Mouse (Mus musculus) CH12.LX (cell line): Measurements from ENCODE around the gene Wdr61. TPM values are rescaled to one million over a fixed set of nuclear protein-coding genes. Genes with fewer than 3 reads are reported as not detected.

Experiments used
- DNase-seq: peaks from one replicate; pipeline ENCODE4 v3.0.0-alpha.2; 2013; ENCODE audit errors: extremely low read depth
- H3K27ac ChIP-seq: 2 replicates; pipeline ENCODE4 v1.5.1; 2012; ENCODE audit warnings: low read depth, mild to moderate bottlenecking, control low read depth, moderate library complexity; ENCODE audit not compliant: insufficient read depth
- H3K27me3 ChIP-seq: replicated peaks from 2 replicates; pipeline ENCODE3; 2012; ENCODE audit warnings: inconsistent platforms
- H3K36me3 ChIP-seq, 2 experiments: replicated peaks in 1 of 2; 2 replicates each; pipeline versions ENCODE3 to v1.6.1; 2012; ENCODE audit warnings: inconsistent platforms in 1 of 2, low read length in 1 of 2, mild to moderate bottlenecking in 1 of 2, mixed read lengths in 1 of 2, moderate library complexity in 1 of 2; ENCODE audit not compliant: control insufficient read depth in 1 of 2, insufficient read depth in 1 of 2
- H3K4me1 ChIP-seq, 2 experiments: 2 replicates each; pipeline ENCODE4 v1.6.1; 2012; ENCODE audit warnings: inconsistent platforms in 1 of 2, moderate library complexity in 1 of 2; ENCODE audit not compliant: insufficient read depth in 2 of 2, control insufficient read depth in 1 of 2
- H3K4me2 ChIP-seq: 2 replicates; pipeline ENCODE4 v1.6.1; 2012; ENCODE audit warnings: low read depth, mild to moderate bottlenecking, control low read depth; ENCODE audit not compliant: poor library complexity, insufficient read depth, severe bottlenecking
- H3K4me3 ChIP-seq, 3 experiments: fragments of 150-350 bp in 1 of 3; sonication (generic) in 1 of 3; replicated peaks in 1 of 3; 2 replicates each; pipeline versions ENCODE3 to v1.5.1; 2011 to 2012; ENCODE audit warnings: low read depth in 2 of 3, low read length in 2 of 3, mild to moderate bottlenecking in 2 of 3, moderate library complexity in 2 of 3, control low read depth in 1 of 3, improper control_type of control experiment in 1 of 3, inconsistent platforms in 1 of 3, mixed read lengths in 1 of 3; ENCODE audit not compliant: poor library complexity in 1 of 3
- H3K79me2 ChIP-seq: replicated peaks from 2 replicates; pipeline ENCODE4 v1.6.1; 2012; ENCODE audit warnings: mild to moderate bottlenecking, moderate library complexity; ENCODE audit not compliant: control insufficient read depth, poor library complexity, insufficient read depth, severe bottlenecking; ENCODE audit errors: extremely low read depth
- H3K9ac ChIP-seq: 2 replicates; pipeline ENCODE4 v1.6.1; 2012; ENCODE audit warnings: low read depth, mild to moderate bottlenecking, control low read depth, moderate library complexity; ENCODE audit not compliant: insufficient read depth
- H3K9me3 ChIP-seq: replicated peaks from 2 replicates; pipeline ENCODE3; 2012; ENCODE audit warnings: low read length, inconsistent platforms, mixed read lengths
- CTCF ChIP-seq, 2 experiments: IDR thresholded peaks in 1 of 2; conservative IDR thresholded peaks in 1 of 2; 2 replicates each; pipeline ENCODE4 v1.5.1; 2011 to 2012; ENCODE audit warnings: low read depth in 2 of 2, low read length in 2 of 2, improper control_type of control experiment in 1 of 2, inconsistent platforms in 1 of 2, mild to moderate bottlenecking in 1 of 2, moderate library complexity in 1 of 2
- ELF1 ChIP-seq: IDR thresholded peaks from 2 replicates; pipeline ENCODE4 v1.6.1; 2014; ENCODE audit warnings: low read depth, mild to moderate bottlenecking, inconsistent platforms, low read length, improper control_type of control experiment
- KAT2A ChIP-seq: IDR thresholded peaks from 2 replicates; pipeline ENCODE4 v1.6.1; 2012; ENCODE audit warnings: low read length, improper control_type of control experiment, inconsistent platforms; ENCODE audit not compliant: insufficient replicate concordance
- MAFK ChIP-seq: IDR thresholded peaks from 2 replicates; pipeline ENCODE4 v1.6.1; 2011; ENCODE audit warnings: low read length, improper control_type of control experiment; ENCODE audit not compliant: insufficient replicate concordance
- MAZ ChIP-seq: IDR thresholded peaks from 2 replicates; pipeline ENCODE4 v1.6.1; 2012; ENCODE audit warnings: low read depth, mild to moderate bottlenecking, inconsistent platforms, low read length, improper control_type of control experiment, moderate library complexity
- NELFE ChIP-seq: IDR thresholded peaks from 2 replicates; pipeline ENCODE4 v1.6.1; 2011; ENCODE audit warnings: low read depth, low read length, improper control_type of control experiment
- RAD21 ChIP-seq: IDR thresholded peaks from 2 replicates; pipeline ENCODE4 v1.6.1; 2011; ENCODE audit warnings: low read depth, mild to moderate bottlenecking, low read length, improper control_type of control experiment, moderate library complexity
- RCOR1 ChIP-seq: conservative IDR thresholded peaks from 2 replicates; pipeline ENCODE4 v1.6.1; 2012; ENCODE audit warnings: low read depth, mild to moderate bottlenecking, inconsistent platforms, low read length, improper control_type of control experiment
- SIN3A ChIP-seq: IDR thresholded peaks from 2 replicates; pipeline ENCODE4 v1.6.1; 2012; ENCODE audit warnings: low read length, improper control_type of control experiment, inconsistent platforms
- SMC3 ChIP-seq: IDR thresholded peaks from 2 replicates; pipeline ENCODE4 v1.6.1; 2011; ENCODE audit warnings: low read depth, low read length, improper control_type of control experiment
- TBP ChIP-seq: conservative IDR thresholded peaks from 2 replicates; pipeline ENCODE4 v1.6.1; 2011; ENCODE audit warnings: low read depth, low read length, improper control_type of control experiment
- UBTF ChIP-seq: IDR thresholded peaks from 2 replicates; pipeline ENCODE4 v1.6.1; 2012; ENCODE audit warnings: low read depth, mild to moderate bottlenecking, inconsistent platforms, low read length, improper control_type of control experiment, moderate library complexity
- USF1 ChIP-seq: IDR thresholded peaks from 2 replicates; pipeline ENCODE4 v1.6.1; 2014; ENCODE audit warnings: low read depth, mild to moderate bottlenecking, inconsistent platforms, low read length, improper control_type of control experiment
- USF2 ChIP-seq: conservative IDR thresholded peaks from 2 replicates; pipeline ENCODE4 v1.6.1; 2011; ENCODE audit warnings: low read depth, low read length, improper control_type of control experiment
- ZC3H11A ChIP-seq: IDR thresholded peaks from 2 replicates; pipeline ENCODE4 v1.6.1; 2012; ENCODE audit warnings: low read depth, mild to moderate bottlenecking, inconsistent platforms, low read length, improper control_type of control experiment
- dilution Hi-C: fragments of 300-500 bp; cut with MboI; formaldehyde crosslinking; loops from 2 replicates; pipeline ENCODE4 v1.14.3; 2020; ENCODE audit warnings: low sequenced_read_pairs; ENCODE audit not compliant: extremely low pct_unique_long_range_greater_than_20kb, extremely low pct_ligation_motif_present
- in situ Hi-C: fragments of 300-500 bp; cut with MboI; formaldehyde crosslinking; loops from 3 replicates; pipeline ENCODE4 v1.14.3; 2019; ENCODE audit warnings: low sequenced_read_pairs, low pct_ligation_motif_present, low pct_unique_long_range_greater_than_20kb, mixed read lengths
- polyA plus RNA-seq: library from polyadenylated mRNA; unstranded; fragments of >175 nt; gene quantifications from 2 replicates; pipeline ENCODE4 v1.2.1, GENCODE M21; 2012; ENCODE audit warnings: low read depth; ENCODE audit not compliant: insufficient read length
- total RNA-seq, 2 experiments: library from RNA; depleted of rRNA; stranded (reverse); fragments of 300-350 nt in 1 of 2; fragments of >200 nt in 1 of 2; gene quantifications; 2 replicates each; pipeline ENCODE4 v1.2.3; 2012 to 2014

Wdr61 gene
- total and polyA plus RNA-seq, 3 experiments = 118 to 245 (median 157) TPM

GRCm38 (mm10) chr9:54745740-54746370, 11.5 kb upstream of the Wdr61 start:
- in situ Hi-C loops = loop anchor here (25.0 kb wide), 1 partner anchor 366 kb away; no protein-coding TSS in a partner anchor
- no peaks in the 10 kb centered on the region for H3K9me3 ChIP-seq
- no peak for DNase-seq
- H3K4me1 ChIP-seq = peaks cover 2 to 6% of the 10 kb centered on the region in 2 experiments; a peak in 2 of 4 replicates
- H3K9ac ChIP-seq = no peak overlapping the region
- no peak overlapping the region for H3K4me2 ChIP-seq
- H3K36me3 ChIP-seq = no peaks in the 10 kb centered on the region
- H3K79me2 ChIP-seq = no peaks in the 10 kb centered on the region
- no peak overlapping the region for H3K27ac ChIP-seq
- dilution Hi-C loops = no loop called here
- TF ChIP-seq USF1 (no peak), RCOR1 (no peak), MAZ (no peak), SIN3A (no peak), SMC3 (no peak), USF2 (no peak)
- H3K4me3 ChIP-seq = no peak overlapping the region
- peaks cover 5% of the 10 kb centered on the region for H3K27me3 ChIP-seq

GRCm38 (mm10) chr9:54743891-54744290, 9.6 kb upstream of the Wdr61 start:
- no peak for TF ChIP-seq USF1
- no peak for TF ChIP-seq KAT2A
- no peak for TF ChIP-seq NELFE
- no peak for TF ChIP-seq MAZ
- no peak for TF ChIP-seq SIN3A
- no peak for TF ChIP-seq UBTF
- TF ChIP-seq ELF1 = no peak
- peaks cover 5% of the 10 kb centered on the region for H3K27me3 ChIP-seq
- no peaks in the 10 kb centered on the region for H3K9me3 ChIP-seq
- dilution Hi-C loops (no loop called here), in situ Hi-C loops (loop anchor here (25.0 kb wide), 1 partner anchor 368 kb away; no protein-coding TSS in a partner anchor)
- H3K79me2 ChIP-seq = no peaks in the 10 kb centered on the region
- no peak overlapping the region for H3K9ac ChIP-seq
- no peak overlapping the region for H3K27ac ChIP-seq
- peaks cover 2% of the 10 kb centered on the region in 2 experiments; a peak in 1 of 4 replicates for H3K4me1 ChIP-seq
- DNase-seq = no peak
- no peaks in the 10 kb centered on the region for H3K36me3 ChIP-seq
- H3K4me2 ChIP-seq = no peak overlapping the region
- no peak overlapping the region for H3K4me3 ChIP-seq

GRCm38 (mm10) chr9:54738376-54738775, 4.1 kb upstream of the Wdr61 start:
- Histone ChIP-seq H3K27me3 (peaks cover 2% of the 10 kb centered on the region), H3K9me3 (no peaks in the 10 kb centered on the region), H3K4me1 (peaks cover 4 to 15% of the 10 kb centered on the region in 2 experiments), H3K79me2 (peaks cover 4% of the 10 kb centered on the region), H3K36me3 (no peaks in the 10 kb centered on the region), H3K27ac (no peak overlapping the region), H3K9ac (no peak overlapping the region), H3K4me2 (no peak overlapping the region), H3K4me3 (no peak overlapping the region)
- DNase-seq = peak; percentile 40
- dilution Hi-C loops = no loop called here
- in situ Hi-C loops = loop anchor here (5.0 to 25.0 kb wide), 2 partner anchors 84 to 374 kb away; no protein-coding TSS in a partner anchor
- TF ChIP-seq RAD21 (peak; percentile 80), KAT2A (no peak), ZC3H11A (peak; percentile 27; the same call in 1 of the 2 replicates), MAFK (no peak), SMC3 (peak; percentile 79), CTCF (conservative IDR thresholded peaks at IDR 0.05 in 1 of 2, IDR thresholded peaks at IDR 0.05 in 1 of 2; ENCODE audit: low read depth in 2 of 2, low read length in 2 of 2) (peak in 1 of 2 experiments; percentile 79; a peak in 2 of 4 replicates), TBP (no peak)
